Mouse (Mus musculus) forebrain, postnatal 0 days (tissue): ENCODE data around the gene Pola1. TPM values are rescaled to one million over a fixed set of nuclear protein-coding genes. Genes with fewer than 3 reads are reported as not detected.
A peak's percentile ranks its signal among the peaks of the same experiment; 100 is the strongest.

Source experiments
- ATAC-seq: fragments of 200-750 bp; cut with Nextera tagmentation; 2 replicates; pipeline ENCODE4 v1.8.0; 2017; ENCODE audit warnings: mild to moderate bottlenecking, moderate library complexity
- DNase-seq: peaks from one replicate; pipeline ENCODE4 v3.0.0-alpha.2; 2015
- H3K27ac ChIP-seq: fragments of 300-500 bp; sonication (generic); 2 replicates; pipeline ENCODE4 v1.5.1; 2014; ENCODE audit warnings: low read depth, mild to moderate bottlenecking, antibody characterized with exemption, low read length, moderate library complexity, mixed read lengths
- H3K27me3 ChIP-seq: fragments of 300-500 bp; sonication (generic); 2 replicates; pipeline ENCODE4 v1.6.1; 2014; ENCODE audit warnings: mild to moderate bottlenecking, low read length, mixed read lengths; ENCODE audit not compliant: insufficient read depth
- H3K36me3 ChIP-seq: fragments of 300-500 bp; sonication (generic); 2 replicates; pipeline ENCODE4 v1.6.1; 2014; ENCODE audit warnings: mild to moderate bottlenecking, moderate library complexity; ENCODE audit not compliant: insufficient read depth
- H3K4me1 ChIP-seq: fragments of 300-500 bp; sonication (generic); 2 replicates; pipeline ENCODE4 v1.6.1; 2014; ENCODE audit warnings: antibody characterized with exemption; ENCODE audit not compliant: insufficient read depth
- H3K4me2 ChIP-seq: fragments of 300-500 bp; sonication (generic); 2 replicates; pipeline ENCODE4 v1.6.1; 2014; ENCODE audit warnings: low read depth, mild to moderate bottlenecking, moderate library complexity
- H3K4me3 ChIP-seq: fragments of 300-500 bp; sonication (generic); 2 replicates; pipeline ENCODE4 v1.5.1; 2014; ENCODE audit warnings: low read depth, low read length, mixed read lengths
- H3K9ac ChIP-seq: fragments of 300-500 bp; sonication (generic); 2 replicates; pipeline ENCODE4 v1.6.1; 2014; ENCODE audit warnings: mild to moderate bottlenecking
- H3K9me3 ChIP-seq: fragments of 300-500 bp; sonication (generic); 2 replicates; pipeline ENCODE4 v1.6.1; 2016; ENCODE audit warnings: low read length
- CTCF ChIP-seq: sonication (generic); IDR thresholded peaks from 2 replicates; pipeline ENCODE4 v1.5.1; 2016; ENCODE audit warnings: antibody characterized with exemption, control low read depth, low read depth
- WGBS: fragments of 180-500 bp; shearing (Covaris S2); extraction: QIAGEN DNeasy Blood & Tissue Kit; methylation state at CpG from one replicate; pipeline ENCODE4 v1.1.7; 2014; 5-methylcytosine and 5-hydroxymethylcytosine counted together
- polyA plus RNA-seq: library from polyadenylated mRNA; unstranded; fragments of >200 nt; fragmentation: Nextera tagmentation; extraction: Ambion mirVana; gene quantifications from 2 replicates; pipeline ENCODE4 v1.2.1, GENCODE M21; 2015
- total RNA-seq: library from RNA; depleted of rRNA; stranded (reverse); fragments of >200 nt; gene quantifications from 2 replicates; pipeline ENCODE4 v1.2.3, GENCODE M21; 2014

Pola1 gene
- total and polyA plus RNA-seq, 2 experiments from 2014 or later, result 2.5 to 9.6 TPM

GRCm38 (mm10) chrX:93292031-93292430 is 339.9 kb downstream of the Pola1 start:
- 0 out of 2 replicates have a peak overlapping the region, but pooled peaks have one; percentile 50 for H3K27ac ChIP-seq
- no peak for TF ChIP-seq CTCF
- H3K27me3 ChIP-seq, result no peaks in the 10 kb centered on the region
- no peak for ATAC-seq
- DNase-seq, result no peak
- H3K4me1 ChIP-seq, result no peaks in the 10 kb centered on the region
- peak overlapping the region; percentile 56 for H3K4me2 ChIP-seq
- H3K9ac ChIP-seq, result peak overlapping the region; percentile 57
- H3K9me3 ChIP-seq, result no peaks in the 10 kb centered on the region
- peak overlapping the region; percentile 23 for H3K4me3 ChIP-seq
- 43% methylated on average over 6 of the region's 6 CpGs for WGBS
- H3K36me3 ChIP-seq, result no peaks in the 10 kb centered on the region

DNA sequence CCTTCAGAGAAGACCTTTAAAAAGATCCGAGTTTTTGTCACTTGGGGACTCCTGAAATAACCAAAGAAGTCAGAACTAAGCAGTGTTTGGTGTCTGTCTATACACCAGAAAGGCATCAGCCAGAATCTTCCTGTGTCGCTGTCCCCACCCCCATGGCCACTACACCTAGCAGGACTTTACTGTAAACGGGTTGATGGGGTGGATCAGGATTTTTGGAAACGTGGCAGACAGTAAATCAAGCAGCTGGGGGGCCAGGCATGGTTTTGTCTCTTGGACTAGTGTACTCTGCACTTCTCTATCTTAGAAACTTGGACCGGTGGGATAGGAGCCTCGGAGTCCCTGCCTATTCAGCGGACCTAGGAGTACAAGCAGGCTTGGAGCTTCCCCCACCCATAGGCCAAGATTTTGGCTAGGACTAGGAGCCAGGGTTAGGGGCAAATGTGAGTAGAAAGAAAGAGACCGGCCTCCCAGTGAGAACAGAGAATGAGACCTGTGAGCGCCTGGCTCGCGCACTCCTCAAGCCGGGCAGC is 342.0 kb downstream of the Pola1 start:
- TF ChIP-seq CTCF, result no peak
- H3K27ac ChIP-seq, result peak overlapping the region; percentile 78
- DNase-seq (peak; percentile 24), ATAC-seq (no peak)
- peak overlapping the region; percentile 41 for H3K4me3 ChIP-seq
- no peaks in the 10 kb centered on the region for H3K27me3 ChIP-seq
- no peaks in the 10 kb centered on the region for H3K4me1 ChIP-seq
- no peaks in the 10 kb centered on the region for H3K36me3 ChIP-seq
- H3K4me2 ChIP-seq, result peak overlapping the region; percentile 56
- H3K9ac ChIP-seq, result peak overlapping the region; percentile 57
- 23% methylated on average over 12 of the region's 12 CpGs for WGBS
- no peaks in the 10 kb centered on the region for H3K9me3 ChIP-seq

DNA sequence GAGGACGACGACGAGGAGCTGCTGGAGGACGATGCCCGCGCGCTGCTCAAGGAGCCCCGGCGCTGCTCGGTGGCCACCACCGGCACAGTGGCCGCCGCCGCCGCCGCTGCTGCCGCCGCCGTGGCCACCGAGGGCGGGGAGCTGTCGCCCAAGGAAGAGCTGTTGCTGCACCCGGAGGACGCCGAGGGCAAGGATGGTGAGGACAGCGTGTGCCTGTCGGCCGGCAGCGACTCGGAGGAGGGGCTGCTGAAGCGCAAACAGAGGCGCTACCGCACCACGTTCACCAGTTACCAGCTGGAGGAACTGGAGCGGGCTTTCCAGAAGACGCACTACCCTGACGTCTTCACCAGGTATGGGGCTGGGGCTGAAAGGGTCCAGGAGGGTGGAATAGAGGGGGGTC is 342.9 kb downstream of the Pola1 start:
- H3K27ac ChIP-seq, result peak overlapping the region; percentile 78
- DNase-seq (peak; percentile 21), ATAC-seq (no peak)
- no peak for TF ChIP-seq CTCF
- no peaks in the 10 kb centered on the region for H3K36me3 ChIP-seq
- peak overlapping the region; percentile 41 for H3K4me3 ChIP-seq
- peak overlapping the region; percentile 56 for H3K4me2 ChIP-seq
- 24% methylated on average over 32 of the region's 37 CpGs for WGBS
- no peaks in the 10 kb centered on the region for H3K9me3 ChIP-seq
- H3K4me1 ChIP-seq, result no peaks in the 10 kb centered on the region
- H3K9ac ChIP-seq, result peak overlapping the region; percentile 57
- no peaks in the 10 kb centered on the region for H3K27me3 ChIP-seq

DNA sequence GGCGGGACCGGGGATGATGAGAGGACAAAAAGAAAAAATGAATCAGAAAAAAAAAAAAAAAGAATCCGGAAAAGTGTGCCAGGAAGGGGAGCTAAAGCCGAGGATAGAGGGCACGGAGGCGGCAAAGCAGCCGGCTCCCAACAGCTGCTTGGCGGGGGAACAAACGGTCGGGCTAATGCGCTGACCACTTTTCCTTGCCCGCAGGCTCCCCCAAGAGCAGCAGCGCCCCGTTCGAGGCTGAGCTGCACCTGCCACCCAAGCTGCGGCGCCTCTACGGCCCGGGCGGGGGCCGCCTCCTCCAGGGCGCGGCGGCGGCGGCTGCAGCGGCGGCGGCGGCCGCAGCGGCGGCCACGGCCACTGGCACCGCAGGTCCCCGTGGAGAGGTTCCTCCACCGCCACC is 343.6 kb downstream of the Pola1 start:
- peak overlapping the region; percentile 41 for H3K4me3 ChIP-seq
- H3K9me3 ChIP-seq, result no peaks in the 10 kb centered on the region
- H3K27me3 ChIP-seq, result no peaks in the 10 kb centered on the region
- TF ChIP-seq CTCF, result no peak
- peak overlapping the region; percentile 57 for H3K9ac ChIP-seq
- ATAC-seq (no peak), DNase-seq (no peak)
- peak overlapping the region; percentile 56 for H3K4me2 ChIP-seq
- H3K27ac ChIP-seq, result peak overlapping the region; percentile 78
- 29% methylated on average over 14 of the region's 37 CpGs for WGBS
- H3K36me3 ChIP-seq, result no peaks in the 10 kb centered on the region
- no peaks in the 10 kb centered on the region for H3K4me1 ChIP-seq

DNA sequence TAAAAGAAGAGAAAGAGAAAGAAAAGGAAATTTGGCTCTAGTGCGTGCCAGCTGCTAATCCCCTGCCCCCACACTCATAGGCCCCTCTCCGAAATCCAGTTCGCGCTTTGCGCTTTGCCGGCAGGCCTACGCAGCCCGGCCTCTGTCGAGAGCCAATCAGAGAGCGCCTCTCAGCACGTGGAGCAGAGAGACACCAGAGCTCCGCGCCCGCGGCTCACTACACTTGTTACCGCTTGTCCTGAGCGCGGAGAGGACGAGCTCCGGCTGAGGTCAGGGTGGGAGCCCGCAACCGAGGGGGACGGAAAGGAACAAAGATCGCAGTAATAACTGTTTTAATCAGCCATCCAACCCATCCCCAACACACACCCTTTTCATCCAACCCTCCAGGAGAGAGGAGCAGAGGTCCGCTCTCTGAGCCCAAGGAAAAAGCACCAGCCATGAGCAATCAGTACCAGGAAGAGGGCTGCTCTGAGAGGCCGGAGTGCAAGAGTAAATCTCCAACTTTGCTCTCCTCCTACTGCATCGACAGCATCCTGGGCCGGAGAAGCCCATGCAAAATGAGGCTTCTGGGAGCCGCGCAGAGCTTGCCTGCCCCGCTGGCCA is 345.6 kb downstream of the Pola1 start, which contains the start of gene Arx:
Gene Arx, plus strand, starts transcription at position 155 of the 603 bp plus-strand sequence.
- Histone ChIP-seq H3K27ac (peak within 1 kb of the TSS; percentile 54), H3K4me3 (peak within 1 kb of the TSS; percentile 41)
- peak; percentile 96 for ATAC-seq

GRCm38 (mm10) chrX:93285091-93285490 is 346.9 kb downstream of the Pola1 start:
- no peaks in the 10 kb centered on the region for H3K4me1 ChIP-seq
- no peak for TF ChIP-seq CTCF
- ATAC-seq (no peak), DNase-seq (peak; percentile 45)
- 25% methylated on average over 10 of the region's 10 CpGs for WGBS
- no peaks in the 10 kb centered on the region for H3K27me3 ChIP-seq
- H3K27ac ChIP-seq, result 0 out of 2 replicates have a peak overlapping the region, but pooled peaks have one; percentile 29
- no peak overlapping the region for H3K9ac ChIP-seq
- peak overlapping the region; percentile 25 for H3K4me3 ChIP-seq
- H3K4me2 ChIP-seq, result peak overlapping the region; percentile 47
- no peaks in the 10 kb centered on the region for H3K9me3 ChIP-seq
- H3K36me3 ChIP-seq, result no peaks in the 10 kb centered on the region

More for the DNA sequence above, 345.6 kb downstream of the Pola1 start, which contains the start of gene Arx:
- Histone ChIP-seq H3K4me2 (peak within 1 kb of the TSS; percentile 47), H3K9ac (peak within 1 kb of the TSS; percentile 42), H3K27me3 (no peaks in the 10 kb centered on the region), H3K4me1 (no peaks in the 10 kb centered on the region), H3K9me3 (no peaks in the 10 kb centered on the region), H3K36me3 (no peaks in the 10 kb centered on the region)
- no peak for TF ChIP-seq CTCF
- peak; percentile 90 for DNase-seq
- WGBS, result 30% methylated on average over 31 of the region's 31 CpGs

GRCm38 (mm10) chrX:93281756-93282155 is 350.2 kb downstream of the Pola1 start:
- H3K4me3 ChIP-seq, result peak overlapping the region; percentile 19
- H3K27ac ChIP-seq, result peak overlapping the region; percentile 41; the same call in 1 of the 2 replicates
- no peaks in the 10 kb centered on the region for H3K4me1 ChIP-seq
- WGBS, result 27% methylated on average over 5 of the region's 5 CpGs
- H3K36me3 ChIP-seq, result no peaks in the 10 kb centered on the region
- no peaks in the 10 kb centered on the region for H3K27me3 ChIP-seq
- ATAC-seq (no peak), DNase-seq (peak; percentile 24)
- no peak overlapping the region for H3K9ac ChIP-seq
- peak overlapping the region; percentile 38 for H3K4me2 ChIP-seq
- no peak for TF ChIP-seq CTCF
- H3K9me3 ChIP-seq, result no peaks in the 10 kb centered on the region
